Mouse (Mus musculus) embryonic fibroblast, embryonic 13.5 days (primary cell): ENCODE measurements around the gene Rbms1.

ENCODE experiments used
- CTCF ChIP-seq: IDR thresholded peaks from 2 replicates; pipeline ENCODE4 v1.5.1; 2011; ENCODE audit warnings: mild to moderate bottlenecking, control low read depth, low read length, moderate library complexity, borderline replicate concordance; ENCODE audit not compliant: insufficient read depth
- POLR2A ChIP-seq: IDR thresholded peaks from 2 replicates; pipeline ENCODE4 v1.6.1; 2011; ENCODE audit warnings: low read depth, mild to moderate bottlenecking, control low read depth, low read length, moderate library complexity

DNA sequence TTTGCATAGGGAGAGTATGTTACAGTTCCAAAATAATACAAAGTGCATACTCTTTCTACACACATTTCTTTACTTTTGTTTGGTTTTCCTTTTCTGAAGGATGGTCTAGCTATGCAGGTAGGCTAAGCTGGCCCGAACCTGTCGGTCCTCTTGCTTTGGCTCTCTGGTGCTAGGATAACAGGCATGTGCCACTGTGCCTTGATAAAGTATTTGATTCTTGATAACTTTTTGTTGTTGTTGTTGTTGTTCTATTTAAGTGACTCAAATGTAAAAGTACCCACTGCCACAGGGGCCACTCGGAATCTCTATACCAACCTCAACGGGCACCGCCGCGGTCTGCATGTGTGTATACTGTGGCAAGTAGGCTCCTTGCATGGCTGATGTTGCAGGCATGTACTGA lies 207.9 kb downstream of the Rbms1 start:
- TF ChIP-seq CTCF, result no peak
- TF ChIP-seq POLR2A, result no peak
